Mouse (Mus musculus) kidney, adult 18-20 months (tissue): ENCODE data around the gene Urb2.
A peak's percentile ranks its signal among the peaks of the same experiment; 100 is the strongest.
"Not testable (repeated sequence)": the region's sequence is repeated elsewhere in the genome, so short reads cannot be mapped to it uniquely, and the experiment has no call there.

Source experiments
- DNase-seq: peaks from one replicate; pipeline ENCODE4 v3.0.0; 2021

The Urb2 gene

GRCm38 (mm10) chr8:124019782-124020181, 1.5 kb upstream of the Urb2 start:
- DNase-seq = peak; percentile 29

DNA sequence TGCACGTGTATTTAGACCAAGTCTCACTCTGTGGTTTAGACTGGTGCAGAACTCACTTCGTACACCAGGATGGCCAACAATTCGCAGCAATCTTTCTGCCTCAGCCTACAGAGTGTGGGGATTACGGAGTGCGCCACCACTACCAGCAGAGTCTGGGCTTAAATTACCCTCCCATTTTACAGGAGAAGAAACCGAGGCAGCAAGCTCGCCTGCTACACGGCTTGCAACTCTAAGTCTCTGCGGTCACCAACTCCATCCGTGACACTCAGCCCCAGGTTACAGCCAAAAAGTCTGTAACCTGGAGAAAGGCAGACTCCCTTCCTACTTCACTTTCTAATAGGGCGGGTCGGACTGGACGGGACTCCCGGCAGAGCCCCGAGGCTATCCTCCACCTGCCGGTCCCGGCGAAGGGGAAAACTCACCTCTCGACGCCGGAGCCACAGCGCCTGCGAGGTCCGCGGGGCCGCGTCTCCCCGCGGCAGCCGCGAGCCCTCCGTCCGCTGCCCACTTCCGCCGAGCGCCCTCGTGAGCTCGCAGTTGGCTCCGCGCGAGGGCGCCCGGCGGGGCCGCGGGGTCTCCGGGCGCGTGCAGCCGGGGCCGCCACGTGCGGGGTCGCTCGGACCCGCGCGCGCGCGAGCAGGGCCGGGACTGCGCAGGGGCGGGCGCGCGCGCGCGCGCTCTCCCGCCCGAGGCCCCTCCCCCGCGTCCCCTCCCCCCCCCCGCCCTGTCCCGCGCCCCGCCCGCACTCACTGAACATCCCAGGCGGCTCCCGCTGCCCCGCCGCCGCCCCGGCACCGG, 670 bp upstream of the Urb2 start:
- peak; percentile 62 for DNase-seq

GRCm38 (mm10) chr8:124026265-124026664, 5.0 kb downstream of the Urb2 start:
- DNase-seq = not testable (repeated sequence)

- DNase-seq = no peak
Measured at GRCm38 (mm10) chr8:124027831-124028230, 6.5 kb downstream of the Urb2 start.

GRCm38 (mm10) chr8:124033400-124033799, 12.1 kb downstream of the Urb2 start:
- no peak for DNase-seq

- no peak for DNase-seq
Measured at GRCm38 (mm10) chr8:124038121-124038520, 16.8 kb downstream of the Urb2 start.

- DNase-seq = no peak
Measured at GRCm38 (mm10) chr8:124039351-124039750, 18.0 kb downstream of the Urb2 start.

DNA sequence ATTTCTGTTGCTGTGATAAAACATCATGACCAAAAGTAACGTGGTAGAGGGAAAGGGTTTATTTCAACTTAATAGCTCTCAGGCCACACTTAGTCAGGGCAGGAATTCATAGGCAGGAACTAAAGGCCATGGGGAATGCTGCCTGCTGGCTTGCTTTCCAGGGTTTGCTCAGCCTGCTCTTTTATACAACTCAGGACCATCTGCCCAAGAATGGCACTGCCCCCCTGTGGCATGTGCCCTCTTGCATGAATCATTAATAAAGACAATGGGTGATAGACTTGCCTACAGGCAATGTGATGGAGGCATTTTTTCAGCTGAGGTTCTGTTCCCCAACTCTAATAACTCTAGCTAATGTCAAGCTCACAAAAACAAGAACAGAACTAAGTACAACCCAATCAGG, 20.9 kb downstream of the Urb2 start:
- DNase-seq = no peak

- DNase-seq = no peak
Measured at GRCm38 (mm10) chr8:124044421-124044820, 23.1 kb downstream of the Urb2 start.

DNA sequence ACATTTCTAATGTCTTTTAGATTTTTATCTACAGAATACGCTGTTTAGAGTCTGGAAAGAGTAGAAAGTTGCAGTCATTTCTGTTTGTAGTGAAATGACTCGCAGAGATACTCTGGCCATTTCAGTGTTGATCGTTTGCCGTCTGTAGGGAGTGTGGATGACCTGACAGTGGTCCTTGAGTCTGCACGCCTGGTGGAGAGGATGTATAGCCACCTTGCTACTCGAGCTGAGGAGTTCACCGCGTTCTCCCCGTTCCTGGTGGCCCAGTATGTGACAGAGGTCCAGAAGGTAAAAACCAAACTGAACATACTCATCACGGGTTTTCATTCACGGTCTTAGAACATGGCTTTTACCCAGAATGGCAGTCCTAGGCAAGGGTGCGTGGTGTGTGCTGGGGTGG, 23.6 kb downstream of the Urb2 start:
- DNase-seq = no peak

- DNase-seq = no peak
Measured at GRCm38 (mm10) chr8:124045856-124046255, 24.5 kb downstream of the Urb2 start.

DNA sequence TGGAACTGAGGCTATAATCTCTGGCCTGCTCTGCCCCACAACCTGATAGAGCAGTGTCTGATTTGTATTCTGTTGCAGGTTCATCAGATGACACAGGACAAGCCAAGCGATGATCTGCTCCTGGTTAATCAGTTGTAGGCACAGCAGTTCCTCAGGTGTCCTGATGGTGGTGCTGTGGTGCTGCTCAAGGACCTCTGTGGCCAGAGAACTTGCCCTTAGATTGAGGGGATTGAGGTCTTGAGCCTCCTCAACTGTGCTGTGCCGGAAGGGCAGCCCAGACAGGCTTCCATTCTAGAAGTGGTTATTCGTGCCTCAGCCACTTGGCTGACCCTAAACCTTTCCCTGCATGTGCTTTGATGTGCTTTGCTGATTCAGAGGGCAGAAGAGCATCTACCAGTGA, 30.8 kb downstream of the Urb2 start:
- DNase-seq = peak; percentile 77

DNA sequence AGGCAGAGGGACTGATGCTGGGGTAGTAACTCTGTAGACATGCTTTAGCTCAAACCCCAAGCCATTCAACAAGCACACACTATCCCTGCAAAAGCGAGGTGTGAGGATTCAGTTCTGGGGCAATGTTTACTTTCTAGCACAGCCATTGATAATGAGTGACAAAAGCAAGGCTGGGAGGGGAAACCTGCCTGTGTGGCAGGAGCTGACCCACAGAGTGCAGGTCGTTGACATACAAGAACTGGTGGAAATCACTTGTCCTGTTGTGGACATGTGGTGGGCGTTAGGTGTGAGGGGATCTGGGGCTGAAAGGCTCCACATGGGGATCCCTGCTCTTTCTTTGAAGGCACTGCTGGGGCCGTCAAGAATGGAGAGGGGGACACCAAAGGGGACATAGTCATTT, 31.3 kb downstream of the Urb2 start:
- DNase-seq = no peak

GRCm38 (mm10) chr8:124056832-124057655, 35.7 kb downstream of the Urb2 start:
- DNase-seq = no peak

- no peak for DNase-seq
Measured at GRCm38 (mm10) chr8:124066325-124067058, 45.2 kb downstream of the Urb2 start.

DNA sequence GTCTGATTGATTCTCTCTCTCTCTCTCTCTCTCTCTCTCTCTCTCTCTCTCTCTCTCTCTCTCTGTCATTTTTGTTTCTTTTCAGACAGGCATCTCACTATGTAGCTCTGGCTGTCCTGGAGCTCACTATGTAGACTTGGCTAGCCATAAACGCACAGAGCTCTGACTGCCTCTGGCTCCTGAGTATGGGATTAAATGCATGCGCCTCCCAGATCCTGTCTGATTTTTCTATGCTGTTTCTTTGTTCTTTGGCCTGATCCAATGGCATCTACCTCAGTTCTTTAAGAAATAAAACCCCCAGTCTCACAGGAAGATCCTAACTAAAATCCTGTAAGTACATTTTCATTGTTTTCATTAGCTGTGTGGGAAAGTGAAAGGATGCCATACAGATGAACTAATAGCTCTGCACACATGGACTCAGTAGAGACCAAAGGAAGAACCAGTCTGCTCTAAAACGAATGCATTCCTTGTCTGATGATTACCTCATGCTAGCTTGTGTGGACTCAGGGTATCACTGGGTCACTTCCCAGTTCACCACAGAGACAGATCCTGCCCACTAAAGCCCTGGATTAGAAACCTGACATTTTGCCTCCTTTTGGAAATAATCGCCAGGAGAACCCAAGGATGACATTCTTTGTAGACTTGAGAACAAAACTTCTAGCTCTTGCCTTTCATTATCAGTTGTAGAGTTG, 45.9 kb downstream of the Urb2 start:
- DNase-seq = no peak

GRCm38 (mm10) chr8:124070363-124071324, 49.3 kb downstream of the Urb2 start:
- no peak for DNase-seq

- DNase-seq = no peak
Measured at GRCm38 (mm10) chr8:124075977-124076376, 54.7 kb downstream of the Urb2 start.

DNA sequence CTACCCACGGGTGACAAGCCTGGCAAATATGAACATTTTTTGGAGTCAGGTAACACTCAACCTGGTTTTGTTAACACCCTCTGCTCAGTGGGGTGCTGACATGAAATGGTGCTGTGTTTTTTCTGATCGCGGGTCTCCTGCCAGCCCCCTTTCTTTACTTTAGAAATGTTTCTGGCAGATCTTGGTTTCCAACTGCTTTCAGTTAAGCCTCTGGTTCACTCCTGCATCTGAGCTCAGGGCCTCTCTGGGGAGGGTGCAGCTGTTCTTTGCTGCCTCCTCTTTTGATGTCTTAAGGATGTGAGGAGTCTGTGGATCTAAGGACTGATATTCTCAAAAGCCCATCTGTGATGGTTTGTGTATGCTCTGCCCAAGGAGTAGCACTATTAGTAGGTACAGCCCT, 55.1 kb downstream of the Urb2 start:
- DNase-seq = no peak

GRCm38 (mm10) chr8:124077377-124077776, 56.1 kb downstream of the Urb2 start:
- no peak for DNase-seq

DNA sequence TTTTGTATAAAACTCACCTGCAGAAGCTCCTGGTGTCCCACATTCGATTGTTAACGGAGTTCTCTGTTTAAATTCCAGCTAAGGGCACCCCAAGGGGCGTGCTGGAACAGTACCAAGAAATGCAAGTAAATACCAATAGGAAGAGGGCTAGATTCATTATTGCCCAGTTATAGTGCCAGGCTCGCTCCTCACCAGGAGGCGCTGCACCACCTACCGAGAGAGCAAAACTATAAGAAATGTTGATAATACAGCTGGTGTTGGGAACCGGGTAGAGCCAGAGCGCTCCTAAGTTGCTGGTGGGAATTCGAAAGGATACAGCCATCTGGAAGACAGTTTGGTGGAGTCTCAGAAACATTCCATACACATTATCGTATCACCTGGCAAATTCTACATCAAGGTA, 56.7 kb downstream of the Urb2 start:
- DNase-seq = no peak

DNA sequence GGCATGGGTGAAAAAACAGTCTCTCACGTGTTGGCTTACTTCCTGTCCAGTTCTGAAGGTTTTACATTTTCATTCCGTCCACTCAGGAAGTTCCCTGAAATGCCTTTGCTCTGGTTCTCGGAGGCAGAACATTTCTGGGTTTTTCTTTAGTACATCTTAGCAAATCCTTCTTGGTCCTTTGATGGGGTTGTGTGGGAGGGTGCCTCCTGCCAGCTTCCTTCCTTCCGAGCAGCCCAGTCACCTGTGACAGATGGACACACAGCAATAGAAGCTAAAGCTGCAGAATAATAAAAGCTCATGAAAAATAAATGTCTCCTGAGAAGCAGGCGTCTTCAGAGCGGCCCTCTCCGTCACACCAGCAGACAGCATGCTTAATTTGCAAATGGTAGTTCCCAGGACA, 57.7 kb downstream of the Urb2 start:
- DNase-seq = no peak
